Mouse (Mus musculus): ENCODE results near the gene Prr23a2. TPM values are rescaled to one million over a fixed set of nuclear protein-coding genes. Genes with fewer than 3 reads are reported as not detected.

The Prr23a2 gene
- total RNA-seq (2021) = not detected
- long read RNA-seq, experiment 1 = 0 reads
- long read RNA-seq, experiment 2 = 0 reads

DNA sequence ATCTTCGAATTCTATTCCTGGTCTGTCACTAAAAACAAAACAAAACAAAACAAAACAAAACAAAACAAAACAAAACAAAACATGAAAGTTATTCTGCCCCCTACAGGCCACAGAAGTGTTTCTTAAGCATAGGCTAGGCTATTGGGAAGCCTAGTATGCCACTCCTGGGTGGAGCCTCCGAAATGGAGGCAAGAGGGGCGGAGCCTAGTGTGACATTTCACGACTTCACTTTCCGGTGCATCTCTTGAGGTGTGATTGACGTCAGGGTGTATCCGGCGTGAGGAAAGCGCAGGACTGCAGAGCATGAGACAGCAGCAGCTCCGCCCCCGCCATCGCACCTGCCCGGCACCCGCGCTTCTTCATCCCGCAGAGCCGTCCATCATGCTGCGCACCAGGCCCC, at the start of gene Prr23a2:
Gene Prr23a2, plus strand, starts transcription at position 285 of the 400 bp plus-strand sequence.
- no peak for DNase-seq (ENCODE audit: low spot score in 2 of 2)

DNA sequence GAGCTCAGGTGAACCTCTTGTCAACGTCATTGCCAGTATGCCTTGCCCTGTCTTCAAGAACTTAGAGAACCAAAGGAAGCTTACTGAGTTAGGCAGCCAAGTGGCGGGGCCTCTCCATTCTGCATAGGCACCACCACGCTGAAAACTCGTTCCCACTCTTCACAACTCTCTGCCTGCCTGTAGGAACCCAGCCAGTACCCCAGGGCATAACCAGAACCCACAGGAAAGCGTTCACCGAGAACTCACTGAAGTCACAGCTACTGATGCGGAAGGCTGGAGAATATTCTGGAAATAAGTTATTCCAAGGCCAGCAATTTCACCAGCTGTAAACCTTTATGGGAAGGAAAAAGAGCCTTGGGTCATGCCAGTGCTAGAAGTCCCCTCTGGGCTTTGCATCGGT, 48.7 kb upstream of the Prr23a2 start:
- DNase-seq (ENCODE audit: low spot score in 2 of 2) = no peak

DNA sequence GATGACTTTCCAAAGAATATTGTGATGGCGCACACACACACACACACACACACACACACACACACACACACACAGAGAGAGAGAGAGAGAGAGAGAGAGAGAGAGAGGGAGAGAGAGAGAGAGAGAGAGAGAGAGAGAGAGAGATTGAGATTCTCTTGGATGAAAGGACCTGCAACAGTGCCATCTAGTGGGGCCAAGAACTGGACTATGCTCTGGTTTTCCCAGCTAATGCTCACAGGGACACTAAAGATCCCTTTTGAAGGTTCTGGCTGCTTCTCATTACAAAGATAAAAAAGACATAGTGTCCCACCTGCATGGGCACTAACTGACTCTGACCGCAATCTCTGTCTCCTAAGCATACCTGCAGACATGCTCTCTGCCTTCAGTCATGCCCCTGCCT, 46.8 kb upstream of the Prr23a2 start:
- peak; percentile 31 to 61 for DNase-seq (ENCODE audit: low spot score in 2 of 2)

DNA sequence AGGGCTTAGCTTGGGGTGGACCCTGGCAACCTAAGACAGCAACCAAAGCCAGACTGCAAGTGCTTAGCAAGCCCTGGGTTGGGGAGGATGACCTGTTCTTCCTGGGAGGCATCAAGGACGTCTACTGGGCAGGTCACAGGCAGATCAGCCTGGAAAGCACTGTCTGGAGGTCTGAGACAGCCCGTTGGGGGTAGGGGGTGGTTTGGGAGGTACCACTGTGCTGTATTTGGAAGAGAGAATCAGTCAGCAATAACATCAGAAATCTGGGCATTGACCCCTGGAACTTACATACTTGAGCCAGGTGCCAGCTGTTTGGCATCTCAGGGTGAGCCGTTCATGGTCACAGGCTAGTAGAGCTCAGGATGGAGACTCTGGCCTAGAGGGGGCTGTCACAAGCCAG, 40.2 kb upstream of the Prr23a2 start:
- no peak for DNase-seq (ENCODE audit: low spot score in 2 of 2)

DNA sequence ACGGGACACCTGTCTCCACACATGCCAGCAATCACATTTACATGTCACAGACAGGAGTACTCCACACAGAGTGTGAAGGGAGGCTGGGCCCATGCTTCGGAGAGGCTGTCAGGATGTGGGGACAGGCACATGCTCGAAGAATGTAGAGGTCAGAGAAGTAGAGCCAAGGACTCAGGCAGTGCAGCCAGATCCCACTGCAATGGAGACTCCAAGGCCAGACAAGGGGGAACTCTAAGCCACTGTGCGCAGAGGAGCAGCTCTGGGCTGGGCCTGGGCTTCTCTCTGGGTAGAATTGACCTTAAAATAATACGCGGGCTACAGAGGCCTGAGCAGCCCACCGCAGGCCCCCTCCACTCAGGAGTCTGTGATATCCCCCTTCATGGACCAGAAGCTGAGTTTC, 38.7 kb upstream of the Prr23a2 start:
- no peak for DNase-seq (ENCODE audit: low spot score in 2 of 2)

DNA sequence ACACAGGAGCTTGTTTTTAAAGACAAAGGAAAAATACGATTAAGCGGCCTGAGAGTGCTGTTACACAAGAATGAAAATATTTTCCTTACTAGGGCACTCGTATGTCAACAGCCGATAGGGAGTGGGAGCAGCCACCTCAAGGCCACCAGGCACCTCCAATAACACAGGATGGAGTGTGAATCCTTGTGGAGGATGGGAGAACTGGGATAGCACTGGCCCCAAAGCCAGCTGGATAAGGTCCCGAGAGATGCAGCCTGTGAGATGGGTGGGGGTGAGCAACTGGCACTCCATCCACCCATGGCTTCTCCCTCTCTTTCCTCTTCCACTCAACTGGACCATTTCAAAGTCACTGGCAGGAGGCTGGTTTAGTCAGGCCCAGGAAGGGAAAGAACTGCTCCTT, 37.3 kb upstream of the Prr23a2 start:
- DNase-seq (ENCODE audit: low spot score in 2 of 2) = no peak

DNA sequence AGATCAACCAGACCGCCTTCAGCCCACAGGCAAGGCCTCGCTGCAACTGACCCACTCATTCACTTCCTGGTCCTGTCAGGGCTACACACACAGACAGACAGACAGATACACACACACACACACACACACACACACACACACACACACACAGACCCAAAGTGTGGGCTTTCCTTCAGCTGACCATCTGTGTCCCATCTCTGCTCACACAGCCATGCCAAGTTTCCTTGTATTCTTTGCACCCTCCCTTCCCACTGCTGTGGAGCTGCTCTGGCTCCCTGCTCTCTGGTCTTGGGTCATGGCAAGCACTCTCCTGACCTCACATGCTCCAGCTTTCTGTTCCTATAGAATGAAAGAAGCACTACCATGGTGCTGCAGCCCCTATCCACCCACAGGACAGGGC, 36.8 kb upstream of the Prr23a2 start:
- DNase-seq (ENCODE audit: low spot score in 2 of 2) = no peak

DNA sequence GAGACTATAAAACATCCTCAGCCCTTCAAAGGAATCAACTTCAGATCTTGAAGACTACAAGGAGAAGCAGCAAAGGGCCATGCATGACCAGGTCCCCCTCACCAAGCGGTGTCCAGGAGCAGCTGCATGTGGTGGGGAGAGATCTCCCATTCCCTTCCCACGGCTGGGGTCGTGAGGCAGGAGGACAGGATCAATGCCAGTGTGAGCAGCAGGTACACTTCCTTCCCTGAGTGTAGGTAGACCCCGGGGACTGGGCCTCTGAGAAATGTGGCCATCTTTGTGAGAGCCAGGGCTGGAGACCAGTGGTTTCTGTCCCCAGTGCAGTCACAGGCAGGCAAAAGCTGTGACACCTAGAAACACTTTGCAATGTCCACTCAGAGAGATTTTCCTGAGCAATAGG, 35.8 kb upstream of the Prr23a2 start:
- no peak for DNase-seq (ENCODE audit: low spot score in 2 of 2)

DNA sequence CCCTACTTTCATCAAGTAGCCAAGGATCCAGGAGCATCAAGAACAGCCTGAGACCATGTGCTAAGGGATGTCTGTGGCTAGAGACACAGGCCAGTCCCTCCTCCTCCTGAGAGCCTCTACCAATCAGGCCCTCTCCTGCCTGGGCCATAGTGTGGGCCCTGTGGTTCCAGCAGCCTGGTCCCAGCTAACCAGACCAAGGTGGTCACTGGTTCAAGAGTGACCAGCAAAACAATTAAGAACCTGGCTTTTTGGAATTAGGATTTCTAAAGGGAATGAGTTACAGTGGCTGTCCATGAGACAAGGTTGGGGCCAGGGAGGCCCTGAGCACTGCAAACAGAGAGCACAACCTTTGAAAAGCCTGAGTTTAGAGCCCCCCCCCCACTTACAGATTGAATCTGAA, 35.2 kb upstream of the Prr23a2 start:
- DNase-seq (ENCODE audit: low spot score in 2 of 2) = no peak

DNA sequence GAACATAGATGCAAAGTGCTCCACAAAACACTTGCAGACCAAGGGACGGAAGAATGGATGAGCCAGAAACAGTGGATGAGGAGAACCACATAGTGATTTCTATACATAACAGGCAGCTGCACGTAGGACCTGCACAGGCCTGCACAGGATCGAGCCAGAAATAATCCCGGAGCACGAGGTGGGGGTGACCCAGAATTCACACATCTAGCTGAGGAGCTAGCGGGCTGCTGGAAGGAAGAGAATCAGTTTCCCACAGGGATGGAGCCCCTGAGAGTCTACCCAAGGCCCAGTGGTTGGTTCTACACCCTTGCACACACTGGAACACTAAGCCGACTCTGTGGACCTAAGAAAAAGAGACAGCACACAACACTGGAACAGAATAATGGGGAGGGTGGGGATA, 32.5 kb upstream of the Prr23a2 start:
- DNase-seq (ENCODE audit: low spot score in 2 of 2) = no peak

DNA sequence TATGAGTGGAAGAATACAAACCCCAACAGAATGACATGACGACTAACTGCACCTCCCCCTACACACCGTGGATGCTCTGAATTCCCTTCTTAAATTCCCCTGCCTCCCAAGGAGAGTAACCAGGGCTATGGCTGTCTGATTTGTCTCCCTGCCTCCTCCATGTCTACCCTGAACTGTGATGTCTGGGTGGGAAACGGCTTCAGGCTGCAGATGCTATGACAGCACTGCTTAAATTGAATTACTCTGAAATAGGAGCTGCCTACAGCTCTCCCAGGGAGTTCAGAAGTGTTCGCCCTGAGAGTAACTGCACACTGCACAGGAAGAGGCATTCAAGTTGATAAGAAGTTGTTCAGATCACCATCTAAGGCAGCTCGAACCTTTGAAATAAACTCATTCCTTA, 26.8 kb upstream of the Prr23a2 start:
- DNase-seq (ENCODE audit: low spot score in 2 of 2) = no peak

DNA sequence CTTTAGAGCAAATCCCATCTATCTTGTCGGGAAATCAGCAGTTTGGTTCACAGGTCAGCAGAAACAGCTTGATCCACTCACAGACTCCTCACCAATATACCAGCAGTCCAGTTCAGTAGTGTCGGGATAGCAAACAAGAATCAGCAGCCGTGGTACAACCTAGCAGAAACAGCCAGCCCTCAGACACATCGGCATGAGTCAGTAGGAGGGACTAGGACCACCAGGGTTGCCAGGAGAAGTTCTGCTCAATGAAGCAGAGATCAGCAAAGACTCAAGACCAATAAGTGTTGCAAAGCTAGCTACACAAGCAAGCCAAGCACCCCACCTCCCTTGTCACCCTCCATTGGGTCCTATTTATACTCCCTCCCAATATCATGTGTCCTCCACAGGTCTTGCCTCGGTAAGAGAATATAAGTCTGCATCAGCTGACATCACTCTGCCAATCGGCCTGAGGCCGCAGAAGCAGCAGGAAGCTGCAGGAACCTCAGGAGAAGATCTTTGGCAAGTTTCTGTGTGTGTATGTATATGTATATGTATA, 18.7 kb upstream of the Prr23a2 start:
- DNase-seq (ENCODE audit: low spot score in 2 of 2) = no peak

DNA sequence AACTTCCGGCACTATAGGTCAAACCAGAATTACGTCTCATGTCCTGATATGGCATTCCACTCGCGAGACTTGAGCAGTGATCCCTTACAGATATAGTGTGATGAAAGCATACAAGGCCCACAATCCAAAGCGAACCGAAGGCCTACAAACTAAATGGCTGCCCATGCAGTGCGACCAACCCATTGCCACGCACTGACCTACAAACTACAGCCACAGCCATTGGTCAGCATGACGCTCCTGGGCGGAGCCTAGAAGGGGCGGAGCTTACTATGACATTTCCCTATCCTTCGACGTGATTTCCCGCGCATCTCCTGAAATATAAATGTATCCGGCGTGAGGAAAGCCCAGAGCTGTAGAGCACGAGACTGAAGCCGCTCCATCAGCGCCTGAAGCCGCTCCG, 14.2 kb upstream of the Prr23a2 start, which contains the start of gene Prr23a1:
Gene Prr23a1, plus strand, starts transcription at position 387 of the 400 bp plus-strand sequence.
- no peak for DNase-seq (ENCODE audit: low spot score in 2 of 2)

DNA sequence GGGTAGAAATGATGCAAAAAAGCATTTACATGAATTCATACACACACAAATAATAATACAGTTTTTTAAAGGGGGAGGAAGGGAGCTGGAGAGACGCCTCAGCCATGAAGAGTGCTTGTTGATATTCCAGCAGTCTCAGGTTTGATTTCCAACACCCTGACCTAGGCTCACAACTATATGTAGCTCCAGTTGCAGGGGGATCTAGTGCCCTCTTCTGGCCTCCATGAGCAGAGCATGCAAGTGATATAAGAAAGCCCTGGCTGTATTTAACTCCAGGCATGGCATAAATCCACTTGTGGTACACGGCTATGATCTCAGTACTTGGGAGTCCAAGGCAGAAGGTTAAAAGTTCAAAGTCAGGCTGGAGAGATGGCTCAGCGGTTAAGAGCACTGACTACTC, 7.2 kb downstream of the Prr23a2 start:
- DNase-seq (ENCODE audit: low spot score in 2 of 2) = no peak

DNA sequence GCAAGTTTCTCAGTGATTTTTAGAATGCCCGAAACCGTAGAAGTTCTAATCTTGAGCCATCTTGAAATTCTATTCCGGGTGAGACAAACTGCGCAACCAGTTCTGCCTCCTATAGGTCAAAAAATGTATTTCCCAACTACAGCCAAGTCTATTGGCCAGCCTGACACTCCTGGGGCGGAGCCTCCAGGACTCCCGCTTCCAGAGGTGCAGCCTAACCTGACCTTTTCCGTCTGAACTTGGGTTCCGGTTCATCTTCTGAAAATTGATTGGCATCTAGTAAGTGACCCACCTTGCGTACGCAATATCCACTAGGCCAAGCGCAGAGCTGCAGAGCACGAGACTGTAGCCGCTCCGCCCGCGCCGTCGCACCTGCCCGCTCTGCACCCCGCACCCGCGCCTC, 8.3 kb downstream of the Prr23a2 start, which contains the start of gene Prr23a3:
Gene Prr23a3, plus strand, starts transcription at position 197 of the 400 bp plus-strand sequence.
- no peak for DNase-seq (ENCODE audit: low spot score in 2 of 2)

DNA sequence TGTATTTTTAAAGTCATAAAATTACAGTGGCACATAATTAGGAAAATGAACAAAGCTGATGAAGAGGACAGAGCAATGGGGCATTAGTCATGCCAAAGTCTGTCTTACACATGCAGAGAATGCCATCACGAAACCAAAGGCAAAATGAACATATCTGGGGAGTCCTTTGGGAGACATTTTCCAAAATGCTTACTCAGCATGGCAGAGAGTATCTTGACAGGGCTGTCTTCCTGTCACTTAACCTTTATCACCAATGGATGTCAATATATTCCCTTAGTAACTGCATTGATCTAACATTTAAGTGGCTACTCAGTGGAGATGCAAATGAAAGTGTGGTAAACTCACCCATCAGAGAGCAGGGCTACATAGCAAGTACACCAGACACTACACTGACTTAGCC, 45.2 kb downstream of the Prr23a2 start:
- no peak for DNase-seq (ENCODE audit: low spot score in 2 of 2)

DNA sequence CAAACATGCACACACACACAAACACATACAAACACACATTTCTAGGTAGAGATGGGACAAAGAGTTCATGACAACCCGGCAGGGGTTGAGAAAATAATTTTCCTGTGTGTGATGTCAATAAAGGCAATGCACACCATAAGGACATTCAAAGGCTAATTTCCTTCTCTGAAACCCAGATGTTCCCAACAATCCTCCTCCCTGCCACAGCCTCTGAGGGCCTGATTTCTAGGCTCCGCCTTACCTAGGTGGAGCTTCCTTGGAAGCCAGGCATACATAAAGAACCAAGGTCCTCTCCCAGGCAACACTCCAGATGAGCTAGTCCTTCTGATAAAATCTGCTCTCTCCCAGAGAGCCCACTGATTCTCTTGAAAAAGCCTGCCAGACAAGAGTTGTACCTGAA, 46.5 kb downstream of the Prr23a2 start, which contains the start of gene 7420426K07Rik:
Gene 7420426K07Rik, plus strand, starts transcription at position 301 of the 400 bp plus-strand sequence.
- DNase-seq (ENCODE audit: low spot score in 2 of 2) = no peak

Other genes starting within 250 kb of the Prr23a2 start
- gene Prr23a1, start 14.0 kb upstream of the Prr23a2 start, total RNA-seq (2021) = not detected
- not detected for gene Prr23a3, start 8.3 kb downstream of the Prr23a2 start, total RNA-seq (2021)
- gene 7420426K07Rik, start 46.6 kb downstream of the Prr23a2 start, total RNA-seq (2021) = not detected
- gene Foxl2, start 98.8 kb downstream of the Prr23a2 start, total RNA-seq (2021) = 1 to 10 TPM; 1.4 to 1.6 TPM
- 10 to 100 TPM; 53.8 to 58.5 TPM for gene Faim, start 129.9 kb downstream of the Prr23a2 start, total RNA-seq (2021)
- gene Gm1123, start 179.2 kb downstream of the Prr23a2 start, total RNA-seq (2021) = under 1 TPM in 1 of 2 experiments, not detected in 1; 0.21 TPM

Measured in layer of hippocampus, postnatal 14 days (tissue).